Mouse (Mus musculus): ENCODE results near the gene Llgl2. TPM values are rescaled to one million over a fixed set of nuclear protein-coding genes. Genes with fewer than 3 reads are reported as not detected.

The Llgl2 gene
- total and polyA plus RNA-seq, 2 experiments from 2014 or later, result 0.51 to 0.99 TPM

GRCm38 (mm10) chr11:115888020-115888419, 64.2 kb downstream of the Llgl2 start:
- WGBS, result 83% methylated on average over 5 of the region's 5 CpGs
- Histone ChIP-seq H3K4me2 (ENCODE audit: low read depth, low read length, poor library complexity, severe bottlenecking) (no peak overlapping the region), H3K4me3 (ENCODE audit: low read depth, low read length) (no peak overlapping the region), H3K4me1 (ENCODE audit: insufficient read depth, low read length) (no peaks in the 10 kb centered on the region), H3K36me3 (ENCODE audit: insufficient read depth, low read length) (no peaks in the 10 kb centered on the region), H3K27me3 (ENCODE audit: insufficient read depth, low read length) (no peaks in the 10 kb centered on the region), H3K9me3 (ENCODE audit: low read length) (no peaks in the 10 kb centered on the region), H3K9ac (replicated peaks; ENCODE audit: low read length, poor library complexity, severe bottlenecking) (no peak overlapping the region), H3K27ac (ENCODE audit: low read depth, low read length) (no peak overlapping the region)
- no peak for TF ChIP-seq CTCF (IDR thresholded peaks at IDR 0.05)
- ATAC-seq (ENCODE audit: low FRiP score) (no peak), DNase-seq (ENCODE audit: low spot score) (no peak)

- no peak for TF ChIP-seq CTCF (IDR thresholded peaks at IDR 0.05)
- WGBS, result 85% methylated on average over 6 of the region's 6 CpGs
Measured at GRCm38 (mm10) chr11:115889159-115889558, 65.3 kb downstream of the Llgl2 start.

GRCm38 (mm10) chr11:115892213-115892612, 68.4 kb downstream of the Llgl2 start:
- H3K36me3 ChIP-seq (ENCODE audit: insufficient read depth, low read length), result peaks cover 24% of the 10 kb centered on the region
- no peak overlapping the region for H3K4me2 ChIP-seq (ENCODE audit: low read depth, low read length, poor library complexity, severe bottlenecking)
- H3K9ac ChIP-seq (replicated peaks; ENCODE audit: low read length, poor library complexity, severe bottlenecking), result no peak overlapping the region
- no peak for DNase-seq (ENCODE audit: low spot score)
- no peaks in the 10 kb centered on the region for H3K4me1 ChIP-seq (ENCODE audit: insufficient read depth, low read length)
- H3K27me3 ChIP-seq (ENCODE audit: insufficient read depth, low read length), result no peaks in the 10 kb centered on the region
- H3K27ac ChIP-seq (ENCODE audit: low read depth, low read length), result no peak overlapping the region
- no peak for TF ChIP-seq CTCF (IDR thresholded peaks at IDR 0.05)
- H3K9me3 ChIP-seq (ENCODE audit: low read length), result no peaks in the 10 kb centered on the region
- no peak overlapping the region for H3K4me3 ChIP-seq (ENCODE audit: low read depth, low read length)
- ATAC-seq (ENCODE audit: low FRiP score), result no peak
- 63% methylated on average over 6 of the region's 6 CpGs for WGBS

More at GRCm38 (mm10) chr11:115889159-115889558, 65.3 kb downstream of the Llgl2 start:
- H3K36me3 ChIP-seq (ENCODE audit: insufficient read depth, low read length), result no peaks in the 10 kb centered on the region
- no peaks in the 10 kb centered on the region for H3K9me3 ChIP-seq (ENCODE audit: low read length)
- ATAC-seq (ENCODE audit: low FRiP score) (no peak), DNase-seq (ENCODE audit: low spot score) (no peak)
- no peak overlapping the region for H3K9ac ChIP-seq (replicated peaks; ENCODE audit: low read length, poor library complexity, severe bottlenecking)
- H3K4me1 ChIP-seq (ENCODE audit: insufficient read depth, low read length), result no peaks in the 10 kb centered on the region
- H3K27ac ChIP-seq (ENCODE audit: low read depth, low read length), result no peak overlapping the region
- no peak overlapping the region for H3K4me2 ChIP-seq (ENCODE audit: low read depth, low read length, poor library complexity, severe bottlenecking)
- H3K27me3 ChIP-seq (ENCODE audit: insufficient read depth, low read length), result no peaks in the 10 kb centered on the region
- H3K4me3 ChIP-seq (ENCODE audit: low read depth, low read length), result no peak overlapping the region

- no peak overlapping the region for H3K4me2 ChIP-seq (ENCODE audit: low read depth, low read length, poor library complexity, severe bottlenecking)
- no peaks in the 10 kb centered on the region for H3K9me3 ChIP-seq (ENCODE audit: low read length)
- DNase-seq (ENCODE audit: low spot score) (no peak), ATAC-seq (ENCODE audit: low FRiP score) (no peak)
- H3K4me1 ChIP-seq (ENCODE audit: insufficient read depth, low read length), result no peaks in the 10 kb centered on the region
- H3K27me3 ChIP-seq (ENCODE audit: insufficient read depth, low read length), result no peaks in the 10 kb centered on the region
- H3K36me3 ChIP-seq (ENCODE audit: insufficient read depth, low read length), result peaks cover 24% of the 10 kb centered on the region
- TF ChIP-seq CTCF (IDR thresholded peaks at IDR 0.05), result no peak
- H3K4me3 ChIP-seq (ENCODE audit: low read depth, low read length), result no peak overlapping the region
- no peak overlapping the region for H3K27ac ChIP-seq (ENCODE audit: low read depth, low read length)
- 87% methylated on average over 9 of the region's 9 CpGs for WGBS
- no peak overlapping the region for H3K9ac ChIP-seq (replicated peaks; ENCODE audit: low read length, poor library complexity, severe bottlenecking)
Measured at GRCm38 (mm10) chr11:115893071-115893470, 69.2 kb downstream of the Llgl2 start.

- Histone ChIP-seq H3K27me3 (ENCODE audit: insufficient read depth, low read length) (no peaks in the 10 kb centered on the region), H3K4me2 (ENCODE audit: low read depth, low read length, poor library complexity, severe bottlenecking) (no peak overlapping the region), H3K27ac (ENCODE audit: low read depth, low read length) (no peak overlapping the region), H3K36me3 (ENCODE audit: insufficient read depth, low read length) (peaks cover 24% of the 10 kb centered on the region), H3K9me3 (ENCODE audit: low read length) (no peaks in the 10 kb centered on the region), H3K9ac (replicated peaks; ENCODE audit: low read length, poor library complexity, severe bottlenecking) (no peak overlapping the region), H3K4me3 (ENCODE audit: low read depth, low read length) (no peak overlapping the region), H3K4me1 (ENCODE audit: insufficient read depth, low read length) (no peaks in the 10 kb centered on the region)
- WGBS, result 81% methylated on average over 14 of the region's 14 CpGs
- no peak for ATAC-seq (ENCODE audit: low FRiP score)
- peak; percentile 10 for DNase-seq (ENCODE audit: low spot score)
- peak; percentile 50 for TF ChIP-seq CTCF (IDR thresholded peaks at IDR 0.05)
Measured at GRCm38 (mm10) chr11:115894755-115895520, 71.1 kb downstream of the Llgl2 start.

- ATAC-seq (ENCODE audit: low FRiP score) (no peak), DNase-seq (ENCODE audit: low spot score) (no peak)
- Histone ChIP-seq H3K4me3 (ENCODE audit: low read depth, low read length) (no peak overlapping the region), H3K27me3 (ENCODE audit: insufficient read depth, low read length) (no peaks in the 10 kb centered on the region), H3K9me3 (ENCODE audit: low read length) (no peaks in the 10 kb centered on the region), H3K36me3 (ENCODE audit: insufficient read depth, low read length) (peaks cover 24% of the 10 kb centered on the region), H3K9ac (replicated peaks; ENCODE audit: low read length, poor library complexity, severe bottlenecking) (no peak overlapping the region), H3K4me2 (ENCODE audit: low read depth, low read length, poor library complexity, severe bottlenecking) (no peak overlapping the region), H3K4me1 (ENCODE audit: insufficient read depth, low read length) (no peaks in the 10 kb centered on the region), H3K27ac (ENCODE audit: low read depth, low read length) (no peak overlapping the region)
- TF ChIP-seq CTCF (IDR thresholded peaks at IDR 0.05), result no peak
- 89% methylated on average over 7 of the region's 7 CpGs for WGBS
Measured at GRCm38 (mm10) chr11:115898446-115898845, 74.6 kb downstream of the Llgl2 start.
